10 mouse cellular contexts compared by ENCODE assay signal in the genomic region with DNA sequence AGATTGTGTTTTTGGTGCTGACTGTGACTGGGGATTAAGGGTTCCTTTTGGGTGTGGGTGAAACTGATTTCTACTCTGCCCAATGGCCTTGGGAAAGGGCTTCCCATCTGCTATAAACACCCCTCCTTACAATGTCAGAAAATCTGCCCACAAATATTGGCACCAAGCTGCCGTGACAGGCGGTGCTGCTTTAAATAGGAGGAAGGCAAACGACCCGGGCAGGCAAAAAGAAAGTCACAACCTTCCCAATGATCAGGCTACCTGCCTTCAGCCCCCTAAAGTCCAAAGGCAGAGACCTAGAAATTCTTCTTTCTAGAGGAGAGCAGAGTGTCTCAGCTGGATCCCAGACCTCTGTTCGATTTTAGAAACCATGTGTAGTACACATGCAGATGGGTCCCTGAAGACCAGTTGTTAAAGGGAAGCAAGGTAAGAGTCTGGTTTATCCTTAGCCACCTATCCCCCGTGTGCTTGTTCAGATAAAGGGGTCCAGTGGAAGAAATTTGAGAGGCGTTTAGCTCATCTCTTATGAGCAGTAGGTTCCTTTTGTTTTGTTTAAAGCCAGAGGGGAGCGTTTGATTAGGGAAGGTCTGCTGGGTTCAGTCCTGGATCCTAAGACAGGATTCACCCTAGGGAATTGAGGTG.
DNase-seq lines count a peak whose midpoint lies in the region; ATAC-seq and TF ChIP-seq lines count a peak whose summit lies in the region.
"Had no signal": no experiment of that assay in that cellular context is flagged by ENCODE, and none has a peak within 500 bp of the region (broad histone marks: within the 10 kb centered on the region; RNA-seq: fewer than 3 reads in every experiment).

No protein-coding gene starts in this region.

- H3K36me3 ChIP-seq in heart, embryonic 15.5 days: no peaks in the 10 kb centered on the region
- H3K36me3 ChIP-seq in midbrain, postnatal 0 days (ENCODE audit: insufficient read depth, low read length): no peaks in the 10 kb centered on the region

- TF ChIP-seq CTCF in midbrain, postnatal 0 days (IDR thresholded peaks at IDR 0.05): no peak

- no peak overlapping the region for H3K27ac ChIP-seq in heart, embryonic 15.5 days
- H3K27ac ChIP-seq in midbrain, postnatal 0 days (ENCODE audit: low read depth, low read length): no peak overlapping the region

- intact Hi-C loops in left cerebral cortex, postnatal 4 days (cut with DNase I): loop anchor here (2.0 to 5.0 kb wide), 2 partner anchors 37 to 975 kb away; no protein-coding TSS in a partner anchor
- intact Hi-C loops in left cerebral cortex, postnatal 14 days (cut with DNase I): loop anchor here (5.0 kb wide), 2 partner anchors 42 to 977 kb away; no protein-coding TSS in a partner anchor

- no peak overlapping the region for H3K4me3 ChIP-seq in heart, embryonic 15.5 days
- no peak overlapping the region for H3K4me3 ChIP-seq in midbrain, postnatal 0 days (ENCODE audit: low read depth, low read length)

- H3K9ac ChIP-seq in heart, embryonic 15.5 days: peak overlapping the region; percentile 37
- H3K9ac ChIP-seq in midbrain, postnatal 0 days (replicated peaks; ENCODE audit: low read length, poor library complexity, severe bottlenecking): 0 out of 2 replicates have a peak overlapping the region, but pooled peaks have one; percentile 24

- 25% methylated on average over 8 of the region's 8 CpGs for WGBS in heart, embryonic 15.5 days
- 41% methylated on average over 8 of the region's 8 CpGs for WGBS in midbrain, postnatal 0 days

- peak overlapping the region; percentile 83 for H3K4me2 ChIP-seq in heart, embryonic 15.5 days
- H3K4me2 ChIP-seq in midbrain, postnatal 0 days (ENCODE audit: low read depth, low read length, poor library complexity, severe bottlenecking): peak overlapping the region; percentile 61; the same call in 1 of the 2 replicates

- H3K27me3 ChIP-seq in heart, embryonic 15.5 days: no peaks in the 10 kb centered on the region
- H3K27me3 ChIP-seq in midbrain, postnatal 0 days (ENCODE audit: insufficient read depth, low read length): peaks cover 17% of the 10 kb centered on the region

- no peaks in the 10 kb centered on the region for H3K9me3 ChIP-seq in heart, embryonic 15.5 days (replicated peaks)
- H3K9me3 ChIP-seq in midbrain, postnatal 0 days (ENCODE audit: low read length): no peaks in the 10 kb centered on the region

- ATAC-seq in heart, embryonic 15.5 days (replicated peaks; ENCODE audit: insufficient number of reproducible peaks, insufficient read depth, low FRiP score, low read depth): no peak
- ATAC-seq in midbrain, postnatal 0 days (ENCODE audit: low FRiP score): no peak
- ATAC-seq: intestine, embryonic 16.5 days had no signal

- H3K4me1 ChIP-seq in heart, embryonic 15.5 days (replicated peaks): peaks cover 67% of the 10 kb centered on the region
- peaks cover 11% of the 10 kb centered on the region; the same call in 1 of the 2 replicates for H3K4me1 ChIP-seq in midbrain, postnatal 0 days (ENCODE audit: insufficient read depth, low read length)

- peak; percentile 75 for DNase-seq in left cerebral cortex, postnatal 4 days
- DNase-seq in left cerebral cortex, postnatal 14 days (ENCODE audit: low spot score in 2 of 2): no peak
- DNase-seq in cerebellum, postnatal 10 days: peak; percentile 85 to 88
- DNase-seq in midbrain, postnatal 0 days (ENCODE audit: low spot score): peak; percentile 73
- no peak for DNase-seq in urinary bladder, adult 2 months (ENCODE audit: low spot score)
- DNase-seq in testis, postnatal 10 days (ENCODE audit: low spot score): no peak
- DNase-seq in adrenal gland, adult 8-10 months: no peak
- DNase-seq: adrenal gland, postnatal 14 days had no signal

Comparison
In these comparisons a context has a peak if more than half of its experiments do, and no peak if none do; other contexts are left out.
1. DNase-seq: peak in left cerebral cortex, postnatal 4 days (single experiment), cerebellum, postnatal 10 days (2 of 2) and midbrain, postnatal 0 days (single experiment); none in left cerebral cortex, postnatal 14 days (0 of 2), urinary bladder, adult 2 months (single experiment), testis, postnatal 10 days (single experiment) and adrenal gland, adult 8-10 months (single experiment).